In the genomic region with DNA sequence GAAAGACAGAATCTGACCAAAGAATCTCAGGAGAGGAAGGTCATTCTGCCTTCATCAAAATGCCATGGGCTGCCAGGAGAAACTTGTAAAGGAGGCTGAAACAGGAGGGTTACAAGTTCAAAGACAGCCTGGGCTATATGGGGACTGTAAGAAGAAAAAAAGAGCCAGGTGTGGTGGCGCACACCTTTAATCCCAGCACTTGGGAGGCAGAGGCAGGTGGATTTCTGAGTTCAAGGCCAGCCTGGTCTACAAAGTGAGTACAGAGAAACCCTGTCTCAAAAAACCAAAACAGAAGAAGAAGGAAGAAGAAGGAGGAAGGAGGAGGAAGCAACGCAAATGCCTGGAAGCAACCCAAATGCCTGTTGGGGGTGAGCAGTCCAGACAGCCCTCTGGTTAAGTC, we compare ENCODE assay signal across 8 mouse cellular contexts. TPM values are rescaled to one million over a fixed set of nuclear protein-coding genes. Genes with fewer than 3 reads are reported as not detected.
DNase-seq lines count a peak whose midpoint lies in the region; ATAC-seq lines count a peak whose summit lies in the region.

A gene (plus strand): TSS at position 301 of the 400 bp plus-strand sequence.

- DNase-seq in kidney, postnatal 14 days = no peak
- no peak for DNase-seq in adrenal gland, postnatal 4 days (ENCODE audit: low spot score in 2 of 2)
- no peak for DNase-seq in gonadal fat pad, adult 2 months (ENCODE audit: low read depth)
- no peak for DNase-seq in layer of hippocampus, postnatal 10 days (ENCODE audit: low spot score in 2 of 2)
- no peak for DNase-seq in c-Kit-positive CD71-positive TER-119-positive erythroid progenitor cells, embryonic 14.5 days (ENCODE audit: low spot score)
- no peak for DNase-seq in thymus, postnatal 10 days (ENCODE audit: low spot score in 2 of 2)

- peak within 1 kb of the TSS; percentile 57 for H3K4me3 ChIP-seq in kidney, embryonic 14.5 days (ENCODE audit: low read length)
- peak within 1 kb of the TSS; percentile 44 for H3K4me3 ChIP-seq in midbrain, embryonic 13.5 days (replicated peaks)

- no peaks in the 10 kb centered on the region for H3K9me3 ChIP-seq in kidney, embryonic 14.5 days (ENCODE audit: control insufficient read depth, low read length)
- H3K9me3 ChIP-seq in midbrain, embryonic 13.5 days = no peaks in the 10 kb centered on the region

- no peaks in the 10 kb centered on the region for H3K36me3 ChIP-seq in kidney, embryonic 14.5 days (ENCODE audit: control insufficient read depth, insufficient read depth, low read length)
- H3K36me3 ChIP-seq in midbrain, embryonic 13.5 days = no peaks in the 10 kb centered on the region

- peak within 1 kb of the TSS; percentile 56 for H3K9ac ChIP-seq in kidney, embryonic 14.5 days (ENCODE audit: low read depth, low read length)
- H3K9ac ChIP-seq in midbrain, embryonic 13.5 days (replicated peaks) = peak within 1 kb of the TSS; percentile 61

- H3K27ac ChIP-seq in kidney, embryonic 14.5 days (ENCODE audit: low read depth, low read length) = peak within 1 kb of the TSS; percentile 48; the same call in 1 of the 2 replicates
- no peak within 1 kb of the TSS for H3K27ac ChIP-seq in midbrain, embryonic 13.5 days

- H3K4me2 ChIP-seq in kidney, embryonic 14.5 days (replicated peaks; ENCODE audit: low read depth, low read length) = peak within 1 kb of the TSS; percentile 92
- peak within 1 kb of the TSS; percentile 84 for H3K4me2 ChIP-seq in midbrain, embryonic 13.5 days (replicated peaks)

- ATAC-seq in kidney, embryonic 14.5 days (ENCODE audit: low FRiP score, low TSS enrichment) = no peak
- no peak for ATAC-seq in midbrain, embryonic 13.5 days

- WGBS in kidney, embryonic 14.5 days = 80% methylated on average over 2 of the region's 2 CpGs
- WGBS in midbrain, embryonic 13.5 days = 81% methylated on average over 2 of the region's 2 CpGs

- no peaks in the 10 kb centered on the region for H3K4me1 ChIP-seq in kidney, embryonic 14.5 days (ENCODE audit: control insufficient read depth, insufficient read depth, low read length)
- peaks cover 10% of the 10 kb centered on the region for H3K4me1 ChIP-seq in midbrain, embryonic 13.5 days (replicated peaks)

- no peaks in the 10 kb centered on the region for H3K27me3 ChIP-seq in kidney, embryonic 14.5 days (ENCODE audit: control insufficient read depth, insufficient read depth, low read length)
- peaks cover 4% of the 10 kb centered on the region; the same call in 1 of the 2 replicates for H3K27me3 ChIP-seq in midbrain, embryonic 13.5 days

RNA-seq across cellular contexts. Expression of the gene that starts here (rescaled TPM):
- 57.0 and 70.4 TPM in 2 replicates for polyA plus RNA-seq in kidney, embryonic 14.5 days (2014; fragmentation: Nextera tagmentation; extraction: Ambion mirVana)
- 100 to 1,000 TPM; 178 to 210 TPM for total RNA-seq in adrenal gland, postnatal 4 days (2021)
- polyA plus RNA-seq in gonadal fat pad, adult 2 months (2012; rRNA removed) = 139 and 168 TPM in 2 replicates
- total RNA-seq in layer of hippocampus, postnatal 10 days (2021) = 10 to 100 TPM; 29.2 to 32.6 TPM
- 13.4 and 13.9 TPM in 2 replicates for polyA plus RNA-seq in midbrain, embryonic 13.5 days (2015; fragmentation: Nextera tagmentation; extraction: Ambion mirVana)

Comparison
In these comparisons a context has a peak if more than half of its experiments do, and no peak if none do; other contexts are left out.
1. RNA of the gene that starts here (total RNA-seq): 178 to 210 TPM in adrenal gland, postnatal 4 days; 29.2 to 32.6 TPM in layer of hippocampus, postnatal 10 days; every median in the first group is over 4 times any median in the second.